Mouse (Mus musculus): ENCODE results near the gene Lmbr1l.
"Not testable (repeated sequence)": the region's sequence is repeated elsewhere in the genome, so short reads cannot be mapped to it uniquely, and the experiment has no call there.

The Lmbr1l gene

GRCm38 (mm10) chr15:98917538-98918498 lies at the start of gene Lmbr1l:
TSS of gene Lmbr1l (minus strand) at chr15:98918231.
- peak; percentile 98 for DNase-seq (ENCODE audit: low read depth)

GRCm38 (mm10) chr15:98959531-98959930 lies 41.5 kb upstream of the Lmbr1l start:
- DNase-seq (ENCODE audit: low read depth): no peak

GRCm38 (mm10) chr15:98958901-98959420 lies 40.9 kb upstream of the Lmbr1l start:
- DNase-seq (ENCODE audit: low read depth): no peak

GRCm38 (mm10) chr15:98957475-98957874 lies 39.4 kb upstream of the Lmbr1l start:
- DNase-seq (ENCODE audit: low read depth): no peak

- no peak for DNase-seq (ENCODE audit: low read depth)
Measured at GRCm38 (mm10) chr15:98956000-98956399, 38.0 kb upstream of the Lmbr1l start.

GRCm38 (mm10) chr15:98955324-98955723 lies 37.3 kb upstream of the Lmbr1l start:
- no peak for DNase-seq (ENCODE audit: low read depth)

GRCm38 (mm10) chr15:98954425-98955253 lies 36.6 kb upstream of the Lmbr1l start:
- no peak for DNase-seq (ENCODE audit: low read depth)

GRCm38 (mm10) chr15:98953401-98954356 lies 35.6 kb upstream of the Lmbr1l start, which contains the start of the genes Gm49450 and Tuba1a:
TSS of gene Gm49450 (minus strand) at chr15:98953551.
TSS of gene Tuba1a (minus strand) at chr15:98953703.
- DNase-seq (ENCODE audit: low read depth): peak; percentile 48

- DNase-seq (ENCODE audit: low read depth): no peak
Measured at GRCm38 (mm10) chr15:98952751-98953400, 34.8 kb upstream of the Lmbr1l start.

- DNase-seq (ENCODE audit: low read depth): no peak
Measured at GRCm38 (mm10) chr15:98952063-98952455, 34.0 kb upstream of the Lmbr1l start.

GRCm38 (mm10) chr15:98951122-98952062 lies 33.4 kb upstream of the Lmbr1l start:
- not testable (repeated sequence) for DNase-seq (ENCODE audit: low read depth)

- no peak for DNase-seq (ENCODE audit: low read depth)
Measured at GRCm38 (mm10) chr15:98949607-98949892, 31.5 kb upstream of the Lmbr1l start.

- DNase-seq (ENCODE audit: low read depth): no peak
Measured at GRCm38 (mm10) chr15:98948857-98949606, 31.0 kb upstream of the Lmbr1l start.

GRCm38 (mm10) chr15:98948382-98948781 lies 30.4 kb upstream of the Lmbr1l start:
- no peak for DNase-seq (ENCODE audit: low read depth)

- DNase-seq (ENCODE audit: low read depth): no peak
Measured at GRCm38 (mm10) chr15:98947884-98948283, 29.9 kb upstream of the Lmbr1l start.

GRCm38 (mm10) chr15:98943133-98943532 lies 25.1 kb upstream of the Lmbr1l start:
- DNase-seq (ENCODE audit: low read depth): no peak

GRCm38 (mm10) chr15:98942081-98942480 lies 24.1 kb upstream of the Lmbr1l start:
- no peak for DNase-seq (ENCODE audit: low read depth)

- no peak for DNase-seq (ENCODE audit: low read depth)
Measured at GRCm38 (mm10) chr15:98941539-98941938, 23.5 kb upstream of the Lmbr1l start.

- no peak for DNase-seq (ENCODE audit: low read depth)
Measured at GRCm38 (mm10) chr15:98940816-98941215, 22.8 kb upstream of the Lmbr1l start.
